Mouse (Mus musculus) heart, postnatal 10 days (tissue): ENCODE data around the gene Cluh. TPM values are rescaled to one million over a fixed set of nuclear protein-coding genes. Genes with fewer than 3 reads are reported as not detected.
A peak's percentile ranks its signal among the peaks of the same experiment; 100 is the strongest.

Experiments used
- DNase-seq, 2 experiments: peaks; one replicate each; pipeline ENCODE4 v3.0.0; 2021
- intact Hi-C: fragments of 180-260 bp; cut with DNase I; formaldehyde crosslinking; loops from one replicate; pipeline ENCODE4 v1.15.1; 2025
- total RNA-seq, 2 experiments: library from RNA; stranded (reverse); gene quantifications; 2 replicates each; pipeline ENCODE4 v1.2.3; 2021

The Cluh gene
- total RNA-seq, 2 experiments from 2014 or later, result 234 to 237 TPM

DNA sequence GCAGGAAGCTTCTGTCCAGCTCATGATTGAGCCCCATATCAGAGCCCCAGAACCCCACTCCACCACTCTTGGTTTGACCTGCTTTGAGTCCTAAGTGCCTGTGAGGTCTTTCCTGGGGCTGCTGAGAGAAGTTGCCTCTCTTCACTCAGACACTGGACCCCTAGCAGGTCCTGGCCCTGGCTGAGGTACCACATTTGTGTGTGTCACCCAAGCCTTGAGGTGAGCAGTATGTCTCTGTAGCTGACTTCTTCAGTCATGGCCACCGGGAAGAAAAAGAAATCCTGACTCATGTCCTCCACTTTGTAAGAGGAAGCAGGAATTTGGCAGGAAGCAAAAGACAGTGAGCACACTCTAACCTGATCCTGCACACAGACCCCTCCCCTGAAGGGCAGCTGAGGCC, 9.7 kb upstream of the Cluh start:
- DNase-seq, result no peak
- intact Hi-C loops, result loop anchor here (2.0 kb wide), 2 partner anchors 129 to 175 kb away; no protein-coding TSS in a partner anchor

DNA sequence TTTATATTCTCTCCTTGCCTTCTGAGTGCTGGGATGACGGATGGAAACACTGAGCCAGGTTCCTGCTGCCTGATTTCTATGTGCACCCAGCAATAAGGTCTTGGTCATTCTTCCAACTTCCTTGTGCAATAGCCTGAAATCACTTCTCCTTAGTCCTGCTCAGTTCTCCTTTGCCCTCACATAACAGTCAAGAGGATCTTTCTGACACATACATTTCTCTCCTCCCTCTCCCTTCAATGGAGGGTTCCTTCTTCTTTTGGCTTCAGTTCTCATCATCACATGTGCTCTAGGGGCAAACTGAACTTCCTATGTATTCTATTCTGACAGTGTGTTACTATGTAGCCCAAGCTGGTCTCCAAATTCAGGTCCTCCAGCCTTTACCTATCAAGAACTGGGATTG, 1.3 kb upstream of the Cluh start:
- intact Hi-C loops, result no loop called here
- no peak for DNase-seq

DNA sequence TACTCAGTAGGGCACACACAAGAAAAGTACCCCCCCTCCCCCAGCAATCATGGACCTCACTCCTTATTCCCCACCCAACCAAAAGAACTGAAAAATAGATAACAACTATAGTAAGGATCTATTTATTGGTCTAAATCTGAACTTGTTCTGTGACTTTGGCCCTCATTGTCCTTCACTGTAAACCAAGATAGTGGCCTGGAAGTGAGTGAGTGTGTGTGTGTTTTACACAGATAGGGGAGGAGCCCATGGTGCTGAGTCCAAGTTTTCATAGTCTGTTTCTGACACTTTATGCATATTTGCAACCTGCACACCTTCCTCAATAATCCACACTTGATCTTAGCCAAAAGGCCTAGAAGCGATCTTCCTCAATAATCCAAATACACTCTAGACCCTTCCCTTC, 619 bp upstream of the Cluh start:
- intact Hi-C loops, result no loop called here
- DNase-seq, result no peak

DNA sequence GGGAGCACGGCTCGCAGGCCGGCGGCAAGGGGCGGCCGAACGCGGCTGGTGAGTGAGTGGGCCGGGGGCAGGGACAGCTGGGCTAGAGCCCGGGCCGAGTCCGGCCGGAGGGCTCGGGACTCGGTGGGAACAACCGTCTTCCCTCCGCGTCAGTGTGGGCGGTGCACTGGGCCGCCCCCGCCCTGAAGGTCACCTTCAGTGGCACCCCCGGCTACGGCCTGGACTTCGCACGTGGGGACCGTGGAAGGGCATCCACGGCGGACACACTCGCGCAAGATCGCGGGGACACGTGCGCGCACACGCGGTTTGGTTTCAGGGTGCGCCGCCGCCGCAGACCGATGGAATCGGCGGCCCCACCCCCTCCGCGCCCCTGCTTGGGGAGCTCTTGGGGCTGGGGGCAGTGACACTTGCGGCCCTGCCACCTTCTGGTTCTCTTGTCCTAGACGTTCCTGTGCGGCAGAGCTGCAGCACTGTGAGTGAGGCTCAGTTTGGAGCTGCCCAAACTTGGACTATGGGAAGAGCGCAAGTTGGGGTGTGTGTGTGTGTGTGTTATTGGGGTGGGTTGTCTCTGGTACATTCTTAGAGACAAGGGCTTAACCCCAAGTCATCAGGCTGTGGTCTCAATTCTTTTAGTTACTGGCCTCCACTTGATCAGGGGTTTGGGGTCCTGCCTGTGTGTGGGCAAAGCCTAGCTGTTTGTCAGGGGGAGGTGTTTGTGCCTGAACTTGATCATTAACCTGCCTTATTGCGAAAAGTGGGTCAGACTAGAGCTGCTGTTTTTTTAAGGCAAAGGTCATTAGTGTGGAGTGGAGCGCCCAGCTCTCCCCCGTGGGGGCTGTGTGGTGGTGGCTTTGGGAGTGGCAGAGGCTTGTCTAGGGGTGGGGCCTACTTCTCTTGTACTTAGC, 604 bp downstream of the Cluh start:
- intact Hi-C loops, result no loop called here
- peak; percentile 36 to 48 for DNase-seq

DNA sequence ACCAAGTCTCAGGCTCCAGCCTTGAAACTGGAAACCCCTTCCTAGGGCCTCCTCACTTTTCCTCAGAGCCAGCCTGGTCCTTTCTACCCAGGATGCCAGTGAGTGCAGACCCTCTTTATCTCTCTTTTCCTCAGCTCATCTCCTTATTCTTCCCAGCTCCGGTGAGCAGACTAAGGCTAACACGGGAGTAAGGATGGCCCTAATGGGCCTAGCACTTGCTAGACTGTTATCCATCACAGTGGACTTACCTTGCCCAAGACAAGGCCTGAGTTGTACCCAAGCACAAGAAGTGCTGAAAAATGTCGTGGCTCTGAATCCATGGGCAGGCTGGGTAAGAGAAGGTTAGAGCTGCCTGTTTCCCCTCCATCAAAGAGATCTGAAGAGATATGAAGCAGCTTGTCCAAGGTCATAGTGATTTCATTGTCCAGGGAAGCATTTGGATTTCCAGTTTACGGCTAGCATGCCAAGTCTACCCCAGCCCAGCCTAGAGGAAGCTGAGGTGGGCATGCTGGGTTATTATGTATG, 1.3 kb downstream of the Cluh start:
- intact Hi-C loops, result no loop called here
- no peak for DNase-seq

DNA sequence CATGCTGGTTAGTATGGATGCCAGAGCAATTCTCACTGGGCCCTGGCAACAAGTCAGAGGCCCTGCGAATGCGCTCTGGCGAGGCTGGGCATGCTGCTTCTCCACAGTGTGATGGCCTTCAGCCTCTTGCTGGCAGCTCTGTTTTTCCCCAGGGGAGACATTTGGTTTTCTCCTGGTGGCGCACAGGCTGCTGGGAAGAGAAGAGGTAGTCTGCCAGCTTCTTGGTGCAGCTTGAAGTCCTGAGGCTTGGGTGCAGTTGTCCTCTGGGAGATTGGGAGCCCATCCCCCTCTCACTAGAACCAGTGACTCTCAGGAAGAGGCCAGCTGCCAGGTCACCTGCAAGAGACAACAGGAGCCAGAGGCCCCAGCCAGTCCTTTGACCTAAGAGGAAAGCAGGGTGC, 3.5 kb downstream of the Cluh start:
- intact Hi-C loops, result no loop called here

DNA sequence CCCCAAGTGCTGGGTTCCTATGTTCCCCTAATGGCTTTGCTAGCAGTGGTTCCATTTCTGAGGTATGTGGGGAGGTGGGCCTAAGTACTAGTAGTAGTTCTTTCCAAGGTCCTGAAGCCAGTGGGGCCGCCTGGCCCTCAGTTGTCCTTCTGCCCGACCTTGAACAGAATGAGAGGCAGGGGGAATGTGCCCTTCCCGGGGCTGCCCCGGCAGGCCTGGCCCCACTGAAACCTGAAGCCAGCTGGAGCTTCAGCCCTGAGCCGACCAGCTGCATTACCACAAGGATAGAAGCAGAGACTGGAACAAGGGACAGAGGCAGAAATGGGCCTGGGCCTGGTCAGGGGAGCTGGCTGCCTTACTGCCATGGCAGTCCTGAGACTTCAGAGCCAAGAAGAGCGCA, 4.1 kb downstream of the Cluh start:
- intact Hi-C loops, result no loop called here
- peak; percentile 59 to 68 for DNase-seq

More for the DNA sequence above, 3.5 kb downstream of the Cluh start:
- peak; percentile 72 to 84 for DNase-seq

DNA sequence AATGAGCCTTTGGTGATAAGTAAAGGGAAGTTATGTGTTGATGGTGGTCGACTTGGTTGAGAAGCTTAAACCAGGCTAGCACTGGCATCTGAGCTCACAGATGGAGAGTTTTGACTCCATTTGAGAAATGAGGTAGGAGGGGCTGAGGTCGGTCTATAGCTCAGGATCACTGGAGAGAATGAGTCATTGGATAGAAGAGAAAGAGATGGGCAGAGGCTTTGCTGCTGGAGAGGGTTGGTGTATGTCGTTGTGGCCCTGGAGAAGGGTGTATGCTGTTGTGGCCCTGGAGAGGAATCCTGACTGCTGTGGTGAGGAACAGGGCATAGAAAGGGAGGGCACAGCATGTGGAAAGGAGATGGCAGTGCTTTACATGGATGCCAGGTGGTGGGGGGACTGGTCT, 6.6 kb downstream of the Cluh start:
- no peak for DNase-seq
- intact Hi-C loops, result no loop called here

DNA sequence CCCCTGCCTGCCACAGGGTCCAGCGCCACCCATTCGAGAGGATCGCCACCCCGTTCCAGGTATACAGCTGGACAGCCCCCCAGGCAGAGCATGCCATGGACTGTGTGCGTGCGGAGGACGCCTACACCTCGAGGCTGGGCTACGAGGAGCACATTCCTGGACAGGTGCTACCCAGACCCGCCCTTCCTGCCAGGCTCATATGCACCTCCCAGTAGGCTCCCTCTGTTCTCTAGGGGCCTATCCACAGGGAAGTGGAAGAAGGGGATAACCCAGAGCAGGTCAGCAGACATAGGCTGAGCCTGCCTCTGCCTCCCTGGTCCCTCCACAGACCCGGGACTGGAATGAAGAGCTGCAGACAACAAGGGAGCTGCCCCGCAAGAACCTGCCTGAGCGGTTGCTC, 11.0 kb downstream of the Cluh start:
- intact Hi-C loops, result no loop called here
- no peak for DNase-seq

DNA sequence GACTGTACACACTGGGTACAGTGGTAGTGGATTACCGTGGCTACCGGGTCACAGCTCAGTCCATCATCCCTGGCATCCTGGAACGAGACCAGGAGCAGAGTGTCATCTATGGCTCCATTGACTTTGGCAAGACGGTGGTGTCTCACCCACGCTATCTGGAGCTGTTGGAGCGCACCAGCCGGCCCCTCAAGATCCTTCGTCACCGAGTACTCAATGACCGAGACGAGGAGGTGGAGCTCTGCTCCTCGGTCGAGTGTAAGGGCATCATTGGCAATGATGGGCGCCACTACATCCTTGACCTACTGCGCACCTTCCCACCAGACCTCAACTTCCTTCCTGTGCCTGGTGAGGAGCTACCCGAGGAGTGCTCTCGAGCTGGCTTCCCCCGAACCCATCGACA, 12.3 kb downstream of the Cluh start:
- intact Hi-C loops, result no loop called here
- no peak for DNase-seq

DNA sequence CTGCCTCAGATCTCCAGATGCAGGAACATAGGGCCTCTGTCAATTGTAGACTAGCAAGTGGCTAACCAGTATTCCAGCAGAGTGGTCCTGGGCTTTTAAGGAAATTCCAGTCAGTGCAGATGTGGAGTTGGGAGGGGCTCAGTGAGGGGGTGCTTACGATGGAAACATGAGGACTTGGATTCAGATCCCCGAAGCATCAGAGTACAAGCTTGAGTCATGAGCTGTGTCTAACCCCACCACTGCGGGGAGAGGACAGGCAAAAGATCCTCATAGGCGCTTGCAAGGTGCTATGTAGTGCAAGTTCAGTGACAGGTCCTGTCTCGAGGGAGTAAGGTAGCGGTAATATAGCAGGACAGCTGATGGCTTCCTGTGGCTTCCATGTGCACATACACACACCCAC, 12.9 kb downstream of the Cluh start:
- intact Hi-C loops, result no loop called here
- DNase-seq, result no peak

DNA sequence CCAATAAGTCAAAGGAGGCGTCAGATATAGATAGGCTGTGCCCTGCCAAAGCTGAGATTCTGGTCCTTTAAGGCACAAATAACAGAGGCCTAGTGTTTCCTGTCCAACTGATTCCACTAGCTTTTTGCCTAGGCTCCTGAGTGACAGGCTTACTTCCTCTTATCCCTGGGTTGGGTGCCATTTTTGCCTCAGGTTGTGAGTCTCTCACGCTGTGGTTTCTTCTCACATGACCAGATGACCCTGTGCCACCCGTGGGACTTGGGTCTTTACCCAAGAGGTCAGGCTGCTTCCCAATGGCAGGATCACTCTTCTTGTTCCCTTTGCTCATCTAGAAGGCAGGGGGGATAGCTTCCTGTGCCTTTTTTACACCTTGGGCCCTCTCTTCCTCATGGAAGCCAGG, 15.0 kb downstream of the Cluh start:
- intact Hi-C loops, result no loop called here
- DNase-seq, result no peak

DNA sequence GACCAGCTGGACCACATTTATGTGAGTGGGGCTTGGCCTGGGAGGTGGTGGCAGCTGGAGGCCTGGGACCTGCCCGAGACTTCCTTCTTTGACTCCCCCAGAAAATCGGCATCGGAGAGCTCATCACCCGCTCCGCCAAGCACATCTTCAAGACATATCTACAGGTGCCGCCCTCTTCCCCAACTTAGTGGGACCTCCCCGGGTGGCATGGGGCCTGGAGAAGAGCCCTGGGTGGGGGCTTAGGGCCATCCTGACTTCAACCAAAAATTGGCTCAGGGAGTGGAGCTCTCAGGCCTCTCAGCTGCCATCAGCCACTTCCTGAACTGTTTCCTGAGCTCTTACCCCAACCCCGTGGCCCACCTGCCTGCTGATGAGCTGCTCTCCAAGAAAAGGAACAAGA, 15.6 kb downstream of the Cluh start:
- intact Hi-C loops, result no loop called here
- no peak for DNase-seq

DNA sequence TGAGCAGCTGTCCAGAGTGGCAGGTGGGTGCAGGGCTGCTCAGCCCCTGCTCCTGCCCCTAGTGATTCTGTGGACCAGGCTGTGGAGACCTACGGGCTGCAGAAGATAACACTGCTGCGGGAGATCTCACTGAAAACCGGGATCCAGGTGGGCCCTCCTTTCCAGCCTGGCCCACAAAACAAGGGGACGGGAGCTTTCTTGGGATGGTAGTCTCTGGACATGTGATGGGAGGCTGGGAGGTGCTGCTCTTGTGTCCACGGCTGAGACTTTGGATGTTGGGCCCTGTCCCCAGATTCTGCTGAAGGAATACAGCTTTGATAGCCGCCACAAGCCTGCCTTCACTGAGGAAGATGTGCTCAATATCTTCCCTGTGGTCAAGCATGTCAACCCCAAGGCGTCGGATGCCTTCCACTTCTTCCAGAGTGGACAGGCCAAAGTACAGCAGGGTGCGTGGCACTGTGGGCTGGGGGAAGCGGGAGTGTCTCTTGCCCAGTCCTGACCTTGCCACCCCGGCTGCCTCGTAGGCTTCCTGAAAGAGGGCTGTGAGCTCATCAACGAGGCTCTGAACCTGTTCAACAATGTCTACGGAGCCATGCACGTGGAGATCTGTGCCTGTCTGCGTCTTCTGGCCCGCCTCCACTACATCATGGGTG, 16.5 kb downstream of the Cluh start:
- no peak for DNase-seq
- intact Hi-C loops, result no loop called here

DNA sequence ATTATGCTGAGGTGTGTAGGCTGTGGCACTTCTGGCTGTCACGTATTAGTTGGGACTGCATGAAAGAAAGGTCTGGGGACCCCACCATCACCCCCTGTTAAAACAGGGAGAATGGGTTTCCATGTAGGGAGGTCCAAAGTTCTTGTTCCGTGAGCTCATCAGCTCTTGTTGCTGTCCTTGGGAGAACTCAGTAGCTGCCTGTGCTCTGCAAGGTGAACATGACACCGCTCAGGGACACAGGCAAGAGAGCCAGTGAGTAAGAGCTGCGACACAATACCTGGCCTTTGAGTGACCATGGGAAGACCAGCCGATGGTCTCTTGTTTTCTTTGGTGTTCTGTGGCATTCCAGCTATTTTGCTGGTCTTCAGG, 17.0 kb downstream of the Cluh start:
- no peak for DNase-seq
- intact Hi-C loops, result no loop called here

DNA sequence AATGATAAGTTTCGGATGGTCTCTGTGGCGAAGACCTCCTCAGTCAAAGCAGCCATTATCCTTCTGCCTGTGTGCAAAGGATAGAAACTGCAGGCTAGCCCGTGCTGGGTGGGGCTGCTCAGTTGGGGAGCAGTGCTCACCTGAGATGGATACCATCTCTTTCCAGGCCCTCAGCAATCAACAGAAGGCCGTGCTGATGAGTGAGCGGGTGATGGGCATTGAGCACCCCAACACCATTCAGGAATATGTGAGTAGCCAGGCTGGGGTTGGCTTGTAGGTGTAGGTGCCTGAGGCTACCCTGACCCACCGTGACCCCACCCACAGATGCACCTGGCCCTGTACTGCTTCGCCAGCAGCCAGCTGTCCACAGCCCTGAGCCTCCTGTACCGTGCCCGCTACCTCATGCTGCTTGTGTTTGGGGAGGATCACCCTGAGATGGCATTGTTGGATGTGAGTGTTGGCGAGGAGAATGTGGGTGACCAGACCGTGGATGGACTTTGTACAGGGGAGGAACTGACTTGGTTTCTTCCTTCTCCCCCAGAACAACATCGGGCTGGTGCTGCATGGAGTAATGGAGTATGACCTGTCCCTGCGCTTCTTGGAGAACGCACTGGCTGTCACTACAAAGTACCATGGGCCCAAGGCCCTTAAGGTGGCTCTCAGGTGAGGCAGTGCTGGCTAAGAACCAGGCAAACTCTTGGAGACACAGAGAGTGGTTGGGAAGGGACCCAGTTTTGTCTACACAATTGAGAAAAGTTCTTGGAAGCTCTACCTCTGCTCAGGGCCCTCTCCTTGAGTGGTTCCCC, 17.7 kb downstream of the Cluh start:
- no peak for DNase-seq
- intact Hi-C loops, result no loop called here

DNA sequence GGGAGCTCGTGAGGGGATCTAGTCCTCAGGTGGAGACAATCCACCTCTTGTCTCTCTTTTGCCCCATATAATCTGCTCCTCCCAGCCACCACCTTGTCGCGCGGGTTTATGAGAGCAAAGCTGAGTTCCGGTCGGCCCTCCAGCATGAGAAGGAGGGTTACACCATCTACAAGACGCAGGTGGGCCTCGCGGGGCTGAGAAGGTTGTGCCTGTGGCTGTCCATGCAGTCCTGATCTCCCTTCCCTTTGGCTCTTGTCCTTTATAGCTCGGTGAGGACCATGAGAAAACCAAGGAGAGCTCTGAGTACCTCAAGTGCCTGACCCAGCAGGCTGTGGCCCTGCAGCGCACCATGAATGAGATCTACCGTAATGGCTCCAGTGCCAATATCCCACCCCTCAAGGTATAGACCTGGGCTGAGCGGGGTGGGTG, 18.3 kb downstream of the Cluh start:
- intact Hi-C loops, result no loop called here
- no peak for DNase-seq

DNA sequence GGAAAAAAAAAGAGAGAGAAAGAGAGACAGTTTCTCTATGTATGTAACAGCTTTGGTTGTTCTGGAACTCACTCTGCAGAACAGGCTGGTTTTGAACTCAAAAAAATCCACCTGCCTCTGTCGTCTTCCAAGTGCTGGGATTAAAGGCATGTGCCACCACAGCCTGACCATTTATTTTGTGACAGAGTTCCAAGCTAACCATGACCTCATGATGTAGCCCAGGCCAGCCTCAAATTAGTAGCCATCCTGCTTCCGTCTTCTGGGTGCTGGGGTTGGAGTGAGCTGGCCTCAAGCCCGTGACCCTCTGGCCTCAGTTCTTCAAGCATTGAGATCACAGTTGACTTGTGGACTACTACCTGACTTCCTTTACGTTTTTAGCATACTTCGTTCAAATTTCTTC, 19.2 kb downstream of the Cluh start:
- no peak for DNase-seq
- intact Hi-C loops, result no loop called here

DNA sequence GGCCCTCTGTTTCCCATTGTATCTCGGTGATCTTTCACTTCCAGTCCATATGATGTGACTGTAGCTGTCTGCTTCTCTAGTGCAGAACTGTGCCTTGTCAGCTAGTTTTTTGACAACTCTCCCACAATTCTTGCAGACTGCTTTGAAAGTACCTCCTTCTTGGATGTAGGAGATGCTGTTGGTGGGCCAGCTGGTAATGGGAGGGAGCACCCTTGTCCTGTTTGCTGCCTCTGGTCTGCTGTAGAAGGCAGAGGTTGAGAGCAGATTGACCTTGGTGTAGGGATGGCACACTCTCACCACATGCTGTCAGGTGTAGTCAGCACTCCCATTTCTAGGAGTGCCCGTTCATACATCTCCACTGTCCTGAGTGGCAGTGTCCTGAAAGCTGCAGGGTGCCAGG, 19.7 kb downstream of the Cluh start:
- intact Hi-C loops, result no loop called here
- DNase-seq, result no peak

DNA sequence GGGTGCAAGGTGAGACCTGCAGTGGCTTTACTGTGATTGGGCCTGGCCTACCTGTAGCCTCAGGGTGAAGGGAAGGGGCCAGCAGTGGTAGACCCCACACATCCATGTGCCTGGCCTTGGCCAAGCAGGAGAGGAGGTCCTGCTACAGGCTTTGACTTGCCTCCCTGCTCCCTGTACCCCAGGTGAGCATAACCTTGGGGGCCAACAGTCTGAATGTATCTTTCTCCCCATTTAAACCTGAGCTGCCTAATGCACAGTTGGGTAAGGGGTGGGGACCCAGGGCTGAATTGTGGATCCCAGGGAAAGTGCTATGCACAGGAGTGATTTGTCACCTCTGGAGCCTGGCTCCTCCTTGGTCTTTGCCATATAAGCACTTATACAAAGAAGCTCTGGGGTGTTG, 20.9 kb downstream of the Cluh start:
- intact Hi-C loops, result no loop called here
- no peak for DNase-seq

DNA sequence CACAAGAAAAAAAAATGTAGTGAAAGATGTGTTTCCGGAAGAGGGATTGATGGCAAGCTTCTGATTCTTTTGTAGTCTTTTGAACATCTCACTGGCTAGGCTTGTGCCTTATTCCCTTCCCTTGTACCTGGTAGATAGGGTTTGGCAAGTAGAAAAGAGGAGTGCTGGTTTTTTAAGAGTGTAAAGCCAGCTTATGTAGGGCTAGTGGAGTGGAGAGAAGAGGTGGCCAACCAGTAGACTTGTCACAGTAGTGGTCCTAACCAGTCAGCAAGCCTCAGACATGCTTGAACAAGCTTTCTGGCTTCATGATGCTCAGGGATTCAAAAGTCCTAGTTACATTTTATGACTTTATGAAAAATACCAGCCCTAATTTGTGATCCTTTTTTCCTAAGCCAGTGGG, 21.7 kb downstream of the Cluh start:
- no peak for DNase-seq
- intact Hi-C loops, result no loop called here
